Mouse (Mus musculus) heart, embryonic 12.5 days (tissue): ENCODE data around the gene H13. TPM values are rescaled to one million over a fixed set of nuclear protein-coding genes. Genes with fewer than 3 reads are reported as not detected.

Source experiments
- ATAC-seq: fragments of 200-750 bp; cut with Nextera tagmentation; 2 replicates; pipeline ENCODE4 v1.8.0; 2017; ENCODE audit warnings: moderate TSS enrichment, moderate library complexity; ENCODE audit not compliant: insufficient number of reproducible peaks, low FRiP score
- H3K27ac ChIP-seq: fragments of 300-500 bp; sonication (generic); 2 replicates; pipeline ENCODE4 v1.5.1; 2016; ENCODE audit warnings: mild to moderate bottlenecking, moderate library complexity; ENCODE audit not compliant: poor library complexity, severe bottlenecking
- H3K27me3 ChIP-seq: fragments of 300-500 bp; sonication (generic); replicated peaks from 2 replicates; pipeline ENCODE4 v1.6.1; 2016; ENCODE audit warnings: mild to moderate bottlenecking, moderate library complexity
- H3K36me3 ChIP-seq: fragments of 300-500 bp; sonication (generic); 2 replicates; pipeline ENCODE4 v1.6.1; 2016; ENCODE audit warnings: mild to moderate bottlenecking, moderate library complexity
- H3K4me1 ChIP-seq: fragments of 300-500 bp; sonication (generic); replicated peaks from 2 replicates; pipeline ENCODE4 v1.6.1; 2016; ENCODE audit warnings: mild to moderate bottlenecking
- H3K4me2 ChIP-seq: fragments of 300-500 bp; sonication (generic); 2 replicates; pipeline ENCODE4 v1.6.1; 2016; ENCODE audit warnings: mild to moderate bottlenecking, moderate library complexity
- H3K4me3 ChIP-seq: fragments of 300-500 bp; sonication (generic); 2 replicates; pipeline ENCODE4 v1.5.1; 2016; ENCODE audit warnings: mild to moderate bottlenecking
- H3K9ac ChIP-seq: fragments of 300-500 bp; sonication (generic); 2 replicates; pipeline ENCODE4 v1.6.1; 2016; ENCODE audit warnings: mild to moderate bottlenecking, moderate library complexity
- H3K9me3 ChIP-seq: fragments of 300-500 bp; sonication (generic); replicated peaks from 2 replicates; pipeline ENCODE4 v1.6.1; 2016; ENCODE audit warnings: mild to moderate bottlenecking, moderate library complexity
- WGBS: fragments of 180-500 bp; shearing (Covaris S2); methylation state at CpG from one replicate; pipeline ENCODE4 v1.1.7; 2016; 5-methylcytosine and 5-hydroxymethylcytosine counted together
- polyA plus RNA-seq: library from polyadenylated mRNA; unstranded; fragments of >200 nt; fragmentation: Nextera tagmentation; extraction: Ambion mirVana; gene quantifications from 2 replicates; pipeline ENCODE4 v1.2.1, GENCODE M21; 2016

H13 gene
- polyA plus RNA-seq, 1 experiment from 2014 or later = 87.5 TPM

DNA sequence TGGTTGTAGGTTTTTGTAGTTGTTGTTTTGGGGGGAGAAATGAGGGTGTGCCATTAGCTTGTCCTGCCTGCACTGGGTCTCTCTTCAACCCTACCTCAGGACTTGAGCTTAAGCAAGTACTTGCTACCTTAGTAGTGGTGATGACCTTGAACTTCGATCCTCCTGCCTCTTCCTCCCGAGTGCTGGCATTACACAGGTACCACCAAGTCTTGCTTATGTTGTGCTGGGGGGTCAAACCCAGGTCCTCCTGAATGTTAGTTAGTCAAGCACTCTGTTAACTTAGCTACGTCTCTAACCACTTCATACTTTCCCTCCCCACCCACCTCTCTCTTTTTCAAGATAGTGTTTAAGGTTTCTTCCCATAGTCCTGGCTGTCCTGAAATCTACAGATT lies 55.1 kb downstream of the H13 start:
- peaks cover 38% of the 10 kb centered on the region for H3K4me1 ChIP-seq
- ATAC-seq = no peak
- peak overlapping the region; percentile 50 for H3K4me3 ChIP-seq
- no peaks in the 10 kb centered on the region for H3K36me3 ChIP-seq
- H3K27ac ChIP-seq = no peak overlapping the region
- H3K9me3 ChIP-seq = no peaks in the 10 kb centered on the region
- no peaks in the 10 kb centered on the region for H3K27me3 ChIP-seq
- H3K9ac ChIP-seq = 0 out of 2 replicates have a peak overlapping the region, but pooled peaks have one; percentile 63
- WGBS = 58% methylated on average over 3 of the region's 3 CpGs
- peak overlapping the region; percentile 91 for H3K4me2 ChIP-seq

DNA sequence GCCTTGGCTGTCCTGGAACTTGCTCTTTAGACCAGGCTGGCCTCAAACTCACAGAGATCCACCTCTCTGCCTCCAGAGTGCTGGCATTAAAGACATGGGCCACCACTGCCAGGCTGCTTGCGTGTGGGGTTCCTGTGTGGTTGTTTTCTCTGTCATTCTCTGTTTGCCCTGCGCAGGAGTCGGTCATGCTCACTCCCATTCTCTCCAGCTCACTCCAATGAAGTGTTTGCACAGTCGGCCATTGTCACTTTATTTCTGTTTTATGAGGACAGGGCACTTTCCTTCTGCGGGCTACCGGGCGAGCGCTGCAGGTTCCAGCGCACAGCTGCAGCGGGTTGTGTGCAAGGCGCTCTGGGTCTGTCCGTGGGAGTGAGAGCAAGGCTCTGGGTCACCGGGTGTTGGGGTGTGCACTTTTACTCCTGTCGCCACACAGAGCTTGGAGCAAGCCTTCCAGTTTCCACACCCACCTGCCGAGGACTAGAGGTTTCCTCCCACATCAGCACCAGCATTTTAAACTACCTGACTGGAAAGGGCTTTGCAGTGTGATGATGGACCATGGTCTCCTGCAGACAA lies 56.0 kb downstream of the H13 start:
- Histone ChIP-seq H3K36me3 (no peaks in the 10 kb centered on the region), H3K4me3 (no peak overlapping the region), H3K4me1 (peaks cover 47% of the 10 kb centered on the region), H3K4me2 (no peak overlapping the region), H3K27ac (no peak overlapping the region), H3K9me3 (no peaks in the 10 kb centered on the region), H3K9ac (no peak overlapping the region), H3K27me3 (no peaks in the 10 kb centered on the region)
- no peak for ATAC-seq
- 75% methylated on average over 15 of the region's 15 CpGs for WGBS

DNA sequence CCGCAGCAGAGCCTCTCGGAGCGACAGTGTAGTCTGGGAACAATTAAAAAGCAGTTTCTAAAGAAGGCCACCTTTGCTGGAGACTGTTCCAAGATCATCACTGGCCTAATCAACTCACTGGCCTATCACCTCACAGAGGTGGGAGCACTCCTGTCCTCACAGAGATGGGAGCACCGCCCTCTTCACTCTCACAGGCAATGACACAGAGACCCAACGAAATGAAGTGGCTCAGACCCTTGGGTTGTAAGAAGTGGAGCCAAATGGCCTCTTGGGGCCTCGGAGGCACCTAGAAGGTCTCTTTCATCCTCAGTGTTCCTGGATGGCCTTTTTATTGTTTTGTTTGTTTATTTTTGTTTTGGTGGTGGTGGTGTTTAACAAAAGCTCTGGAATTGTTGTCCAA lies 57.0 kb downstream of the H13 start:
- Histone ChIP-seq H3K27me3 (no peaks in the 10 kb centered on the region), H3K4me2 (no peak overlapping the region), H3K4me3 (no peak overlapping the region), H3K36me3 (no peaks in the 10 kb centered on the region), H3K27ac (no peak overlapping the region), H3K9me3 (no peaks in the 10 kb centered on the region), H3K4me1 (peaks cover 49% of the 10 kb centered on the region), H3K9ac (no peak overlapping the region)
- ATAC-seq = no peak
- 80% methylated on average over 6 of the region's 6 CpGs for WGBS

DNA sequence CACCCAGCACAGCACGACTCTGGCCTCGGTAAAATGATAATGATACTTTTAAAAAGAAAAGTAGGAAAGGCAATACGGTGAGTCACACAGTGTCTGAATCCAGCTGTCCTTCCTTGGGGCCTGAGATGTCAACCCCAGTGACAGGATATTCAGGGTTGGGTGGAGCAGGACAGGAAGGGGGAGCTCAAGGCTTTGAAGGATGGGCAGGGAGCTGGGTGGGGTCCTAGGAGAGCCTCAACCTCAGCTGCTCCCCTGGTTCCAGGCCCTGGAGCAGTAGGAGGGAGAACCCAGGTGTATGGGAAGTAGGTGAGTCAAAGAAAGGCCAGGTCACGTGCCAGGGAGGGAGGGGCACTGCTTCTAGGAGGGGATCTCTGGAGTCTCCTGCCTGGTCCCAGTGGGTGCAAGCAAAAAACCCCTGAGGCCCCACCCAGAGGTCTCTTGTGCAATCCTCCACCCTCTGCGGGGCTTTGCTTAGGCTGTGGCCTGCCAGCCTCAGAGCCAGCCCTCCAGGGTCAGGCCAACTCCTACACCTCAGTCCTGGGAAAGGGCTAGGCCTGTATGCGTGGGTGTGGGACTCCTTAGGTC lies 57.6 kb downstream of the H13 start:
- Histone ChIP-seq H3K4me2 (no peak overlapping the region), H3K36me3 (no peaks in the 10 kb centered on the region), H3K9ac (peak overlapping the region; percentile 23; the same call in 1 of the 2 replicates), H3K27ac (peak overlapping the region; percentile 46; the same call in 1 of the 2 replicates), H3K4me3 (no peak overlapping the region), H3K27me3 (no peaks in the 10 kb centered on the region), H3K4me1 (peaks cover 53% of the 10 kb centered on the region), H3K9me3 (no peaks in the 10 kb centered on the region)
- no peak for ATAC-seq
- WGBS = 62% methylated on average over 6 of the region's 6 CpGs

DNA sequence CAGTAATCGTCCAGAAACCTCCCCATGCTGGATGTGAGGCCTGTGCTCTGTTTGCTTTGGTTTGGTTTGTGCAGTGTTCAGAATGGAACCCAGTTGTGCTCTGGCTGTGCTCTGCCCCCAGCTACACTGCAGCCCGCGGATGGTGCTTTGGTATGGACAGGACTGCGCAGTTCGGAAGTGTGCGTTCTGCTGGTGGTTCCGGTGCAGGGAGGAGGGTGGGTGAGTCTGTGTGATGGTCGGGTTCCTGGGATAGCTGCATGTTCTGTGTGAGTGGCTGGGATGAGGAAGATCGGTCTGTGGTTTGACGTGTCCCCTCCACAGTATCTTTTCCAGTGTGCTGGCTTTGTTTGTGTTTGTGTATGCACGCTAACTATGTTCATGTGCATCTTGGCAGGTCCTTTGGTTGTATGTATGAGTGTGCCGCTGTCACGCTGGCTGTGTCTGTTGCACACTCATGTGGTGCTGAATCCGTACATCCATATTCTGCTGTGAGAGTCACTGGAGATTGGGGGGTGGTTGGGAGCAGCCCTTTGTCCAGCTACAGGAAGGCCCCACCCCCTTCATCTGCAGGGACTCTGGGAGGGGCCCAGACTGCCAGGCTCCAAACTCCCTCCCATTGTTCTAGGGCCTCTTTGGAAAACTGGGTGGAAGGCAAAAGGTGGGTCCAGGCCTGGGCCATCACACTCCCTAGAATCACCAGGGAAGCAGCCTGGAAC lies 58.7 kb downstream of the H13 start:
- 0 out of 2 replicates have a peak overlapping the region, but pooled peaks have one; percentile 28 for H3K9ac ChIP-seq
- 75% methylated on average over 14 of the region's 14 CpGs for WGBS
- H3K4me2 ChIP-seq = no peak overlapping the region

DNA sequence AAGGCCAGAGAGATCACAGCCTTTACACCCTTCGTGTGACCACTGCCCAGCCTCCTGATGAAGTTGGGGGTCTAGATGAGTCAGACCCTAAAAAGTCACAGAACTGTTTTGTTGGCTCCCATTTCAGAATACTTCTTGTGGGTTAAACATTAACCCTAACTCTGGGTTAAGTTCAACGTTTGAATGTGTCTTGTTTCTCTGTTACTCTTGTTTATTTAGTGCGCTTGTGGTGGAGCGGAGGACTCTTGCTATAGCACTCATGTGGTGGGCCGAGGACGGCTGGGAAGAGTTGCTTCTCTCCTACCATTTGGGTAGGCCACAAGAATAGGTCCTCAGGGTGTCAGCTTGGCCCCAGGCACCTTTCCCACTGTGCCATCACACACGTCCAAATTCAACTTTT lies 59.3 kb downstream of the H13 start:
- no peak for ATAC-seq
- H3K9me3 ChIP-seq = no peaks in the 10 kb centered on the region
- no peak overlapping the region for H3K4me2 ChIP-seq
- H3K27ac ChIP-seq = peak overlapping the region; percentile 84
- WGBS = 78% methylated on average over 7 of the region's 7 CpGs
- H3K4me3 ChIP-seq = no peak overlapping the region
- no peak overlapping the region for H3K9ac ChIP-seq
- H3K36me3 ChIP-seq = no peaks in the 10 kb centered on the region
- H3K4me1 ChIP-seq = peaks cover 59% of the 10 kb centered on the region
- H3K27me3 ChIP-seq = no peaks in the 10 kb centered on the region

More for the DNA sequence above, 58.7 kb downstream of the H13 start:
- peaks cover 60% of the 10 kb centered on the region for H3K4me1 ChIP-seq
- H3K4me3 ChIP-seq = no peak overlapping the region
- no peaks in the 10 kb centered on the region for H3K9me3 ChIP-seq
- peak overlapping the region; percentile 84 for H3K27ac ChIP-seq
- no peaks in the 10 kb centered on the region for H3K27me3 ChIP-seq
- H3K36me3 ChIP-seq = no peaks in the 10 kb centered on the region
- ATAC-seq = peak; percentile 66

DNA sequence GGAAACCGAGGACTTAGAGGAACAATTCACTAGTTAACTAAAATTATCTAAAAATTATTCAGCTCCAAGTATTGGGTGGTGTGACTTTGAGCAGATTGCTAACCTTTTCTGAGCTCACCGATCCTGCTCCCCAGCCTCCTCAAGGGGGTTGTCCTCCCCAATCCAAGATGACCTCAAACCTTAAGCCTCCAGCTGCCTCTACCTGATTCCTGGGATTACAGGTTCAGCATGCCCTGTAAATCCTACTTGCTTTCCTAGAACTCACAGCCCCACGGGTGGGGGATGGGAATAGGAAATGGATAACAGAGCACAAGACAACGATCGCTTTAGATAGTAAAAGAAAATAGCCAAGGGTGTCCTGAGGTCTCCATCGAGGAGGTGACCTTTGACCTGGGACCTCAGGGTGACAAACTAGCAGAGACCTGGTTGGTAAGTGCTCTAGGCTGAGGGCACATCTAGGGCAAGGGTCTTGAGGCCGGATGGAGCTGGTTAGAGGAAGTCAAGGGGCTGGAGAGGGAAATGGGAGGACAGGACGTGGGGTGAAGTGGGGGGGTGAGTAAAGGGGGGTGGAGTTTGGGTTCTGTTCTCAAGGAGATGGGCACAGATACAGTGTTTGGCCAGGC lies 59.9 kb downstream of the H13 start:
- H3K4me3 ChIP-seq = no peak overlapping the region
- WGBS = 35% methylated on average over 8 of the region's 8 CpGs

DNA sequence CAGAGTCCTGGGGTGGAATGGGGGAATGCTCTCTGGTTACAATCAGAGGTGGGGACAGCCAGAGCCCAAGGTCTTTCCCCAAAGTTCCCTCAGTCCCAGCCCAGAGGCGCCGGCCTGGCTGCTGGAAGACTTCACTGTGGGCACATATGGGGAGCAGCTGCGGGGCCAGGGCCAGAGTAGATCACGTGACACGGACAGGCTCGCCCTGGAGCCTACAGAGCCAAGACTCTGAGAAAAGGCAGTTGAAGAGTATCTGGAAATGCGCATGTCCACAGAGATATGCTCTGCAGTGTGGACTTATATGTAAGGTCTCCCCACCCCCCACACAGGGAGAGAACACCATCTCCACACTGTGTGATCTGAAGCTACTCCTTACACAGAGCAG lies 60.4 kb downstream of the H13 start:
- Histone ChIP-seq H3K4me3 (no peak overlapping the region), H3K27me3 (no peaks in the 10 kb centered on the region), H3K4me2 (peak overlapping the region; percentile 11; the same call in 1 of the 2 replicates), H3K27ac (peak overlapping the region; percentile 84), H3K4me1 (peaks cover 60% of the 10 kb centered on the region), H3K36me3 (no peaks in the 10 kb centered on the region), H3K9ac (peak overlapping the region; percentile 41; the same call in 1 of the 2 replicates), H3K9me3 (no peaks in the 10 kb centered on the region)
- 17% methylated on average over 7 of the region's 7 CpGs for WGBS
- peak; percentile 85 for ATAC-seq

More for the DNA sequence above, 59.9 kb downstream of the H13 start:
- Histone ChIP-seq H3K9ac (peak overlapping the region; percentile 41; the same call in 1 of the 2 replicates), H3K4me1 (peaks cover 58% of the 10 kb centered on the region), H3K36me3 (no peaks in the 10 kb centered on the region), H3K4me2 (peak overlapping the region; percentile 11; the same call in 1 of the 2 replicates), H3K27me3 (no peaks in the 10 kb centered on the region), H3K27ac (peak overlapping the region; percentile 84), H3K9me3 (no peaks in the 10 kb centered on the region)
- no peak; the same call in 1 of the 2 replicates for ATAC-seq

DNA sequence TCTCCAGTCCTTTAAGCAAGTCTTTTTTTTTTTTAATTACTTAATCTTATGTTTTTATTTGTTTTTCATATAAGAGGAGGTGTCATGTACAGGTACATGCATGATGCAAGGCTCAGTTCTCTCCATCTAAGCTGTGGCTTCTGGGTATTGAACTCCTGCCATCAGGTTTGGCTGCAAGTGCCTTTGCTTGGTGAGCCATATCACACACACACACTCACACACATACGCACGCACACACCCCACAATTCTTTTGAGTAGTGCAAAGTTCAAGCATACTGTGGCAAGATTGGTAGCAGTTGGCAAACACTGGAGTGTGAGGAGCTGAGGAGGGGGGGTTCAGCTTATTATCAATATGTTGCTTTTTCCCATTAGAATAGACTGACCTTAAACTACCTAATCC lies 63.9 kb downstream of the H13 start:
- Histone ChIP-seq H3K4me2 (no peak overlapping the region), H3K36me3 (no peaks in the 10 kb centered on the region), H3K27ac (no peak overlapping the region), H3K9ac (no peak overlapping the region), H3K9me3 (no peaks in the 10 kb centered on the region), H3K4me1 (peaks cover 56% of the 10 kb centered on the region), H3K27me3 (no peaks in the 10 kb centered on the region), H3K4me3 (no peak overlapping the region)
- ATAC-seq = no peak
- 91% methylated on average over 2 of the region's 2 CpGs for WGBS

DNA sequence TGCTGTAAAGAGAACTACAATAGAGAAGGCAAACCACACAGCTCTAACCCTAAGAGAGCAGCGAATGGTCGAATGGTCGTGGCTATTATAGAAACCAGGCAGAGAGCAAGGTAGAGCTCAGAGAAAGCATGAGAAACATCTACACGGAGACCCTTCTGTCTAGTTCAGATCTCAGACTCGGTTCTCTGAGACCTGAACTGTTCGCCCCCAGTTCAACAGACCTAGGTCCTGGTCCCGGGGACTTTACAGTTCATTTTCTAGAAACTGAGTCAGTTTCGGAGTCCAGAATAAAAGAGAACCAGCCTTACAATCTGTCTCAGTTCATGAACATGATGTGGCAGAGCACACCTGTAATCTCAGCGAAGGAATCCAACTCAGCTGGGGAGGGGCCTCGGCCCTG lies 65.2 kb downstream of the H13 start:
- H3K27me3 ChIP-seq = no peaks in the 10 kb centered on the region
- H3K9me3 ChIP-seq = no peaks in the 10 kb centered on the region
- no peak for ATAC-seq
- H3K4me1 ChIP-seq = peaks cover 57% of the 10 kb centered on the region
- peak overlapping the region; percentile 57 for H3K9ac ChIP-seq
- peak overlapping the region; percentile 95 for H3K27ac ChIP-seq
- no peaks in the 10 kb centered on the region for H3K36me3 ChIP-seq
- 16% methylated on average over 10 of the region's 10 CpGs for WGBS
- H3K4me3 ChIP-seq = peak overlapping the region; percentile 74
- peak overlapping the region; percentile 84 for H3K4me2 ChIP-seq

DNA sequence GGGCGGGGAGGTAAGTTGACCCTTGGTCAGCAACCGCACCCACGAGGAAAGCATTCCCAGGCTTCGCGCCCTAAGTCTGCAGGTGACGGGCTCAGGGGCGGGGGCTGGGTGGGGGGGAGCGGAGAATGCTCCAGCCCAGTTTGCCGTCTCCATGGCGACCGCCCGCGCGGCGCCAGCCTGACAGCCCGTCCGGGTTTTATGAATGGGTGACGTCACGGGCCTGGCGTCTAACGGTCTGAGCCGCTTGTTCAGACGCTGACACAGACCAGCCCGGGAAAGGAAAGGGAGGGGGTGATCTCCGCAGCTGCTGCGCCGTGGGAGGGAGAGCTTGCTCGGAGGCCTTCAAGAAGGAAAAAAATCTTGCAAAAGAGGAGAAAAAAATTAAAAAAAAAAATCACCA lies 65.7 kb downstream of the H13 start:
- H3K4me1 ChIP-seq = peaks cover 57% of the 10 kb centered on the region
- peak overlapping the region; percentile 84 for H3K4me2 ChIP-seq

More for the DNA sequence above, 65.7 kb downstream of the H13 start:
- Histone ChIP-seq H3K27me3 (no peaks in the 10 kb centered on the region), H3K9me3 (no peaks in the 10 kb centered on the region), H3K4me3 (peak overlapping the region; percentile 74), H3K9ac (peak overlapping the region; percentile 57), H3K36me3 (no peaks in the 10 kb centered on the region), H3K27ac (peak overlapping the region; percentile 95)
- ATAC-seq = peak; percentile 88
- WGBS = under 1% methylated on average over 27 of the region's 28 CpGs
